1 mouse cellular context compared by ENCODE assay signal in the genomic region with DNA sequence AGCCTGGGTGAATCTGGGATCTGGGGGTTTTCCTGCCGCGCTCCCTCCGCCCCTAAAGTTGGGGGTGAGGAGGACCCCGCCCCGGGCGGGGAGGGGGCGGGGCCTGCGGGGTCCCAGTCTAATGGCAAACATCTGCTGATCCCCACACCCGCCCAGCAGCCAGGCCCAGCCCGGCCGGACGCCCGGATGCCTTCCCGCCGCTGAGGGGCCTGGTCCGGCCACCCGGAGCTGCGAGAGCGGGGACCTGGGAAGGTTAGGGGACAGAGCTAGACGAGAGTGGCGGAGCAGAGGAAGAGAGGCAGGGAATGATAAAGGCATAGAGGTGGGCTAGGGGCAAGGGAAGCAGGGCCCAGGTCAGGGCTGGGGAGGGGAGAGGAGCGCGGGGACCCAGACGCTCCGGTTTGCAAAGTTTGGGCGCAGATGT.
A peak's percentile ranks its signal among the peaks of the same experiment; 100 is the strongest.
TF ChIP-seq lines count a peak whose summit lies in the region.

No protein-coding gene starts in this region.

TF ChIP-seq in MEL, 35 proteins besides CTCF, POLR2A, EP300 and RAD21:
- TF ChIP-seq UBTF (IDR thresholded peaks at IDR 0.05; ENCODE audit: borderline replicate concordance, insufficient read depth, low read depth, low read length): peak; percentile 76; the same call in 1 of the 2 replicates
- TF ChIP-seq ELF1 (IDR thresholded peaks at IDR 0.05; ENCODE audit: low read depth, low read length): peak; percentile 2; the same call in 1 of the 2 replicates
- no peak for TF ChIP-seq POLR2AphosphoS2 (IDR thresholded peaks at IDR 0.05; ENCODE audit: low read length)
- peak; percentile 31; the same call in 1 of the 2 replicates for TF ChIP-seq SIN3A (IDR thresholded peaks at IDR 0.05; ENCODE audit: low read length)
- peak; percentile 79; the same call in 1 of the 2 replicates for TF ChIP-seq MAZ (IDR thresholded peaks at IDR 0.05; ENCODE audit: low read depth, low read length)
TF ChIP-seq in MEL: peak in this region for 4.
